Mouse (Mus musculus) right cerebral cortex, postnatal 10 days (tissue): ENCODE measurements around the gene Adgrb2.
A peak's percentile ranks its signal among the peaks of the same experiment; 100 is the strongest.

ENCODE experiments used
- DNase-seq, 2 experiments: peaks; one replicate each; pipeline ENCODE4 v3.0.0; 2021; ENCODE audit warnings: low spot score in 2 of 2

Gene Adgrb2

GRCm38 (mm10) chr4:129984421-129985061 is at the start of gene Adgrb2:
Gene Adgrb2, plus strand, starts transcription at chr4:129984870.
- peak; percentile 76 to 78 for DNase-seq

GRCm38 (mm10) chr4:129951359-129951821 is 33.3 kb upstream of the Adgrb2 start:
- DNase-seq, result no peak

GRCm38 (mm10) chr4:129952241-129952810 is 32.3 kb upstream of the Adgrb2 start:
- DNase-seq, result no peak

- no peak for DNase-seq
Observed at GRCm38 (mm10) chr4:129954527-129954926, 30.1 kb upstream of the Adgrb2 start.

- peak; percentile 90 to 94 for DNase-seq
Observed at GRCm38 (mm10) chr4:129960180-129960944, 24.3 kb upstream of the Adgrb2 start.

- DNase-seq, result no peak
Observed at GRCm38 (mm10) chr4:129965294-129965693, 19.4 kb upstream of the Adgrb2 start.

GRCm38 (mm10) chr4:129966201-129966600 is 18.5 kb upstream of the Adgrb2 start:
- DNase-seq, result peak; percentile 75 to 80

DNA sequence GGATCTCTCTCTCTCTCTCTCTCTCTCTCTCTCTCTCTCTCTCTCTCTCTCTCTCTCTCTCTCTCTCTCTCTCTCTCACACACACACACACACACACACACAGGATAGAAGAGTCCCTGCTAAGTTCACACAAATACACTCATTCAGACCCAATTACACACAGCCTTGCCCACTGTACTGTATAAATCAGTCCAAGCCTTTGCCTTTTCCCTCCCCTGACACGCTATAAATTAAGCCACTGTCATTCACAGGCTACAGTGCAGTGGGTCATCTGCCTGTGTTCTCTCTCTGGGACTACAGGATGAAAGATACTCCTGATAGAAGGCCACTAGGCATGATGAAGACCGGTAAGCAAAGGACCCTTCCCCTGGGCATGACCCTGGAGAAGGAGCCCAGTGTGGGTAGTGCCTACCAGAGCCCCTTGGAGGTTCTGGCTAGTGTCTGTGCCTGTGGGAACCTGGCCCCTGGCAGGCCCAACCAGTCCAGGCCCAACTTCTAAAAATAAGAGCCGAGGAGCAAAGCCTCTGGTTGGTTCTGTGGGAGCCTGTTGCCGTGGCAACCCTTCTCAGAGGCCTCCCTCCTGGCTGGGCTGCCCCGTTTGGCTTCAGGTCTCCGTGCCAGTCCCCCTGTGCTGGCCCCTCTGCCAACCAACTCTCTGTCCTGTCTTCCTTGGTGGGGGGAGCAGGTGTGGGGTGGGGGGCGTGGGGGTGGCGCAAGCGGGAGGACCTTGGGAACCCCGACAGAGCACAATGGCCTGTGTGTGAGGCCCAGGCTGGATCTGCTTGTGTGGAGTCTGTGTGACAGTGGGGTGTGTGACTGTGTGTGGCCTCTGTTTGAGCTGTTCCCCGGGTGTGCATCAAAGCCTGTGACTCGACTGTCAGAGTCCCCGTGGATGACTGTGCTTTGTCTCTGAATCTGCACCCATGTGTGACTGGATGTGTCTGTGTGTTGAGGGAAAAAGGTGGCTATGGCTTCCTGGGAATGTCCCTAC is 17.4 kb upstream of the Adgrb2 start:
- peak; percentile 89 to 94 for DNase-seq

GRCm38 (mm10) chr4:129970168-129970567 is 14.5 kb upstream of the Adgrb2 start:
- no peak for DNase-seq

GRCm38 (mm10) chr4:129970861-129971260 is 13.8 kb upstream of the Adgrb2 start:
- DNase-seq, result no peak

DNA sequence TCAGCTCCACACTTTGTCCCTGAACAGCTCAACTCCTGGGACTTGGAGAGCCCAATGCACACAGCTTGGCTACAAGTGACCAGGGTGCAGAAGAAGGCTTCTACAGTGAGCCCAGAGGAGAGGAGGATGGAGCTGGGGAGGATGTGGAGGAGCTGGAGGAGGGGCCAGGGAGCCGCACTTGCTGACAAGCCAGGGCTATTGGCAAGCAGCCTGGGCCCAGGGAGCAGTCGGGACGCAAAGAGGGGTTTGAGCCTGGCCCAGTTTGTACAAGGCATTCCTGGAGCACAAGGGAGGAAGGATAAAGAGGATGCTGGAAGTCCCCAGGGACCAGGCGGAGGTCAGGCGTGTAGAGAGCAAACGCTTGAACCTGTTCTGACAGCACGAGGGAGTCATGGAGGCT is 12.7 kb upstream of the Adgrb2 start:
- DNase-seq, result peak in 1 of 2 experiments; percentile 82

DNA sequence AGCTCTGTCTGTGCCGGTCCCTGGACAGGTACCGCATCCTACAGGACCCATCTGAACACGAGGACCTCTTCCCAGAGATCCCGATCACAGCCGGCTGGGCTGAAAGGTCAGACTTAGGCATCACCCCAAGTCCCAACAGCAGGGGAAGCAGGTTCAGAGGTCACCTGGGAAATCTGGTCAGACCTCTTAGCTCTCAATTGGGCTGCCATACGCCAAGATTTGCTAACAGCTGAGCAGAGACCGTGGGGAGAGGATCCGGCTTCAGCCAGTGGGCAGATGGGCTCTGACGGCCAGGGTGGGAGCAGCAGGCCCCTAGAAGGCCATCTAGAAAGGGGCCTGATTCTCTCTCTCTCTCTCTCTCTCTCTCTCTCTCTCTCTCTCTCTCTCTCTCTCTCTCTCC is 10.4 kb upstream of the Adgrb2 start:
- DNase-seq, result no peak

DNA sequence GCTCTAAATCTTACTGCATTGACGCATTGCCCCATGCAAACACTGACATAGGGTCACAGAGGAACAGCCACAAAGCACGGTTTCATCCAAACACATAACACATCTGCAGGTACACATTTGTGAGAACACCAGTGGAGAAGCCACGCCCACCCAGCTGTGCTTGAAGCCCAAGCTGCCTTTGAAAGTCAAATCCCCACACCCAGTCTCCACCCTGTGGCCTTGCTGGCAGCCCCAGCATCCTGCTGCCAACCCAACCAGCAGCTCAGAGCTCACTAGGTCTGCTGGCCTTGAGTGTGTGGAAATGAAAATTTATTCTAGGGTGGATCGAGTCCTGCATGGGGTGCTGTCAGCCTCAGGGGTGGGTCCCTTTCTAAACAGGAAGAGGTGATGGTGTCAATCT is 7.4 kb upstream of the Adgrb2 start:
- no peak for DNase-seq

- DNase-seq, result no peak
Observed at GRCm38 (mm10) chr4:129978227-129978626, 6.4 kb upstream of the Adgrb2 start.

GRCm38 (mm10) chr4:129978930-129979329 is 5.7 kb upstream of the Adgrb2 start:
- no peak for DNase-seq

GRCm38 (mm10) chr4:129981657-129982056 is 3.0 kb upstream of the Adgrb2 start:
- DNase-seq, result no peak

DNA sequence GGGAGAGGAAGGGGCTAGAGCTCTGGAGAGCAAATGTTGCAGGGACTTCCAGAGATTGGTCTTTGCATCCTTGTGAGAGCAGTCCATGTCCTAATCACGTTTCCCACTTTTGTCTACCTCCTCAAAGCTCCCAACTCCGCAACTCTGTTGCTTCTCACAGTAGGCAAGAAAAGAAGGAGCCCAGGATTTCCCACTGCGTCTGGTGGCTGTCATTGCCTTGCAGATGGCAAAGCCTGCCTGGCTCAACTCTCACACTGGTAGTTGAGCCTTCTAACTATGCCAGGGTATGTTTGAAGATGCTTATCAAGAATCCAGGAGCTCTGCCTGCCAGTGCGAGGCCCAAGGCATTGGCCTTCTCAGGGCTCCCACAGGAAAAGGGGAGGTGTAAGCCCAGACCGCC is 1.6 kb upstream of the Adgrb2 start:
- DNase-seq, result no peak

GRCm38 (mm10) chr4:129983764-129984420 is 778 bp upstream of the Adgrb2 start:
- peak; percentile 93 to 94 for DNase-seq

GRCm38 (mm10) chr4:129985161-129985670 is 546 bp downstream of the Adgrb2 start:
- no peak for DNase-seq

DNA sequence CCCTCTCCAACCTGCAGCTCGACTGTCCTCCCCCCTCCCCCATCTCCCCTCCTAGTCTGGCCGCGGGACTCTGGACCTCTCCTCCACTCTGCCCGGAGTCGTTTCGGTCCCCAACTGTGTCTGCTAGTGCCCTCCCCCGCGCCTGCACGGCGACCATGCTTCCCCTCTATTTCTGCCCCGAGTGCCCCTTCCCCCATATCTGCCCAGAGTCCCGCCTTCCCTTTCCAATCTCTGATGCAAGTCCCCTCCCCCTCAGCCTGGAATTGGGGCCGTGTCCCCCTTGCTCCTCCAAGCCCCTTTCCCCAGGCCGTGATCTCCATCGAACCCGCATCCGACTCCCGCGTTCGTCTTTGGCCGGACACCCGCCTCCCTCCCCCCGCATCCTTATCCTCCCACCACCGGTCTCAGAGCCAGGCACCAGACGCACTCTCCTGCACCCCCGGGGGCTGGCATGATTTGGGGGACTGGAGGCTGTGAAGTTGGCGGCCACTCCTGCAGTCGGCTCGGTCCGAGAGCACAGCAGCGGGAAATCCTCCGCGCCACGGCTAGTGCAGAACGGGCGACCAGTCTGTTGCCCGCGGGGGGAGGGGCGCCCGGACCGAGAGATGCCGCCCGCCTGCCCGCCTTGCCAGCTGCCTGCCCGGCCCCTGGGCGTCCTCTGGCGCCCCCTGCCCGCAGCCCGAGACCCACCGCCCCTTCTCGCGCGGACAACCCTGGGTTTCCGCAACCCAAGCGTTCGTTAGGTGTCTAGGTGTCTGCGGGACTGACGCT is 1.2 kb downstream of the Adgrb2 start:
- peak; percentile 91 for DNase-seq
